Mouse (Mus musculus): ENCODE data around the gene Sema4b. TPM values are rescaled to one million over a fixed set of nuclear protein-coding genes. Genes with fewer than 3 reads are reported as not detected.
A peak's percentile ranks its signal among the peaks of the same experiment; 100 is the strongest.

Gene Sema4b
- polyA plus RNA-seq, 1 experiment from 2014 or later: 12.9 TPM

DNA sequence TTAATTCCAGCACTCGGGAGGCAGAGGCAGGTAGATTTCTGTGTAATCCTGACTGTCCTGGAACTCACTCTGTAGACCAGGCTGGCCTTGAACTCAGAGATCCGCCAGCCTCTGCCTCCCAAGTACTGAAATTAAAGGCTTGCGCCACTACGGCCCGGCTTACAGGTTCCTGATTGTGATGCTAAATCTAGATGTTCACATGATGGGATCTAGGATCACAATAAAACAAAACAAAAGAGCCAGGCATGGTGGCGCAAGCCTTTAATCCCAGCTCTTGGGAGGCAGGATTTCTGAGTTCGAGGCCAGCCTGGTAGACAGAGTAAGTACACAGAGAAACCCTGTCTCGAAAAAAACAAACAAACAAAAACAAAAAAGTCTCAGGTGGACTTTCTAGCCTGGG is 33.9 kb upstream of the Sema4b start:
- H3K9me3 ChIP-seq (ENCODE audit: control insufficient read depth, low read length): no peaks in the 10 kb centered on the region
- no peak overlapping the region for H3K9ac ChIP-seq (ENCODE audit: low read depth, low read length)
- no peak overlapping the region for H3K27ac ChIP-seq (ENCODE audit: low read depth, low read length)
- WGBS: 90% methylated on average over 8 of the region's 8 CpGs
- no peaks in the 10 kb centered on the region for H3K36me3 ChIP-seq (ENCODE audit: control insufficient read depth, insufficient read depth, low read length)
- ATAC-seq (replicated peaks; ENCODE audit: low FRiP score) (no peak), DNase-seq (ENCODE audit: low spot score) (no peak)
- no peak overlapping the region for H3K4me3 ChIP-seq (ENCODE audit: low read depth, low read length)
- H3K4me2 ChIP-seq: no peak overlapping the region
- no peaks in the 10 kb centered on the region for H3K27me3 ChIP-seq (replicated peaks; ENCODE audit: control insufficient read depth, insufficient read depth, low read length)
- H3K4me1 ChIP-seq (replicated peaks; ENCODE audit: control insufficient read depth, insufficient read depth, low read length): peaks cover 16% of the 10 kb centered on the region

DNA sequence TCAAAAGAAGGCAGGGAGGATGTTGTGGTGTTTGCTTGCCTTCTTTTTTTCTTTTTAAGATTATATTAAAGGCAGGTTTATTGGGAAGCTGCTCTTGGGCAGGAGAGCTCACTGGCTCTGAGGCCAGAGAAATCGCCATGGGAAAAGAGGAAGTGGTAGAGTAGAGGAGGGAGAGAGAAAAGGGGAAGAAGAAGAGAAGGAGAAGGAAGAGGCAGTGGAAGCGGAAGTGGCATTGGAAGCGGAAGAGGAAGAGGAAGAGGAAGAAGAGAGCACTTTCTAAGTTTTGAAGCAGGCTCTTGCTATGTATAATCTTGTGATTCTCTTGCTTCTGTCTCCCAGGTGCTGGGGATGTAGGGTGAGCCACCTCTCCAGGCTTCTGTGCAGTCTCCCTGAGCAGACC is 32.0 kb upstream of the Sema4b start:
- no peaks in the 10 kb centered on the region for H3K27me3 ChIP-seq (replicated peaks; ENCODE audit: control insufficient read depth, insufficient read depth, low read length)
- H3K9ac ChIP-seq (ENCODE audit: low read depth, low read length): no peak overlapping the region
- ATAC-seq (replicated peaks; ENCODE audit: low FRiP score) (no peak), DNase-seq (ENCODE audit: low spot score) (no peak)
- no peak overlapping the region for H3K27ac ChIP-seq (ENCODE audit: low read depth, low read length)
- WGBS: 52% methylated on average over 3 of the region's 3 CpGs
- H3K4me3 ChIP-seq (ENCODE audit: low read depth, low read length): no peak overlapping the region
- peaks cover 8% of the 10 kb centered on the region for H3K4me1 ChIP-seq (replicated peaks; ENCODE audit: control insufficient read depth, insufficient read depth, low read length)
- H3K4me2 ChIP-seq: no peak overlapping the region
- no peaks in the 10 kb centered on the region for H3K36me3 ChIP-seq (ENCODE audit: control insufficient read depth, insufficient read depth, low read length)
- no peaks in the 10 kb centered on the region for H3K9me3 ChIP-seq (ENCODE audit: control insufficient read depth, low read length)

DNA sequence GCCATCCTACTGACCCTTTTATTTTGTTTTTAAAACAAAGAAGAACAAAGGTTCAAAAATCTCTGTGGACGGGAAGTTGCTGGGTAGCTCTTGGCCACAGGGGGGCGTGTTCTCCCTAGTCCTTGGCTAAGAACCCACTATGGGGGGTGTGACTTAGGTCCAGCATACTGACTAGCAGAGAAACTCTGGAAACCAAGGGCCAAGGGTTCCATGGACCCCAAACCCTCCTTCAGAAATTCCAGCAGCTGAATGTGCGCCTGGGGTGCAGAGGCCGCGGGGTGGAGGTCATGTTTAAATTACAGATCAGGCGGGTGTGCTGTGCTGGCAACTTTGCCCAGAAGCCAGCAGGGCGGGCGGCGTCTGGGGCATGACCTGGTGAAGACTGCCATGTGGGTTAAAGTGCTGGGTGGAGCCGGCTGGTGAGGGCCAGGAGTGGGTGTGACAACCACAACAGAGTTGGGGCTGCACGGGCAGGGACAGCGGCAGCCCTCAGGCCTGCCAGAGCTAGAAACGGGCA is 29.9 kb upstream of the Sema4b start:
- ATAC-seq (replicated peaks; ENCODE audit: low FRiP score): peak; percentile 50; the same call in 1 of the 2 replicates
- Histone ChIP-seq H3K4me3 (ENCODE audit: low read depth, low read length) (no peak overlapping the region), H3K9me3 (ENCODE audit: control insufficient read depth, low read length) (no peaks in the 10 kb centered on the region), H3K27me3 (replicated peaks; ENCODE audit: control insufficient read depth, insufficient read depth, low read length) (no peaks in the 10 kb centered on the region), H3K36me3 (ENCODE audit: control insufficient read depth, insufficient read depth, low read length) (no peaks in the 10 kb centered on the region), H3K27ac (ENCODE audit: low read depth, low read length) (no peak overlapping the region; the same call in 1 of the 2 replicates), H3K4me2 (0 out of 2 replicates have a peak overlapping the region, but pooled peaks have one; percentile 14), H3K4me1 (replicated peaks; ENCODE audit: control insufficient read depth, insufficient read depth, low read length) (peaks cover 7% of the 10 kb centered on the region), H3K9ac (ENCODE audit: low read depth, low read length) (no peak overlapping the region)
- DNase-seq (ENCODE audit: low spot score): no peak
- WGBS: 53% methylated on average over 13 of the region's 13 CpGs

DNA sequence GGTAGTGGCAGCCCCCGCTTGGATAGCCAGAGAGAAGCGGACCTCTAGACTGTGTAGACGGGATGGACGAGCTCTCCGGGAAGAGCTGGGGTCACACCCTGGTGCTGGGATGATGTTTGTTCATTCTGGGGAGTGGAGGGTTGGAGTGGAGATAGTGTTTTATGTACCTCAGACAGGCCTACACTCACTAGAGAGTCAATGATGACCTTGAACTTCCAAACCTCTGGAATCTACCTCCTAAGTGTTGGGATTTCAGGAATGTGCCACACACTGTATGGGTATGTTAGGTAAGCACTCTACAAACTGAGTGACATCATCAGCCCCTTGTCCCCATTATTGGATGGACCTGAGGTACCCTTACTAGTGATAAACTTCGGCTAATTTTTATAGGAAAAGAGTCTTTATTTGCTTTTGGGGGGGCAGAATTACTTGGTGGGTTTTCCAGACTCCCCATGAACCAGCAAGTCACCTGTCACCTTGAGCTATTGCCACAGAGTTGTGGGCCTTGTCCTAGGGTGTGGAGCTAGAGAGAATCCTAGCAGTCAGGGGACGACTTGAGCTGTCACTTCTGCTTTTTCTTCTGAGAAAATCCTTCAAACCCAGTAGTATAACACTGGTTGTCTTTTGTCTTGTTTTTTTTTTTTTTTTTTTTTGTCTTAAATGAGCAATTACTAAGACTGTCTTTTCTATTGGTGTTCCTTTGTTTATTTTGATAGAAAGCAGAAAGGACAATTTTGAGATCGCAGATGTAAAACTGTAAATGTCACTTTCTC is 28.0 kb upstream of the Sema4b start:
- Histone ChIP-seq H3K9ac (ENCODE audit: low read depth, low read length) (no peak overlapping the region), H3K4me2 (no peak overlapping the region), H3K36me3 (ENCODE audit: control insufficient read depth, insufficient read depth, low read length) (no peaks in the 10 kb centered on the region), H3K27ac (ENCODE audit: low read depth, low read length) (no peak overlapping the region), H3K9me3 (ENCODE audit: control insufficient read depth, low read length) (no peaks in the 10 kb centered on the region), H3K4me3 (ENCODE audit: low read depth, low read length) (no peak overlapping the region), H3K27me3 (replicated peaks; ENCODE audit: control insufficient read depth, insufficient read depth, low read length) (no peaks in the 10 kb centered on the region), H3K4me1 (replicated peaks; ENCODE audit: control insufficient read depth, insufficient read depth, low read length) (peaks cover 7% of the 10 kb centered on the region)
- WGBS: 81% methylated on average over 8 of the region's 8 CpGs
- ATAC-seq (replicated peaks; ENCODE audit: low FRiP score) (no peak), DNase-seq (ENCODE audit: low spot score) (no peak)

DNA sequence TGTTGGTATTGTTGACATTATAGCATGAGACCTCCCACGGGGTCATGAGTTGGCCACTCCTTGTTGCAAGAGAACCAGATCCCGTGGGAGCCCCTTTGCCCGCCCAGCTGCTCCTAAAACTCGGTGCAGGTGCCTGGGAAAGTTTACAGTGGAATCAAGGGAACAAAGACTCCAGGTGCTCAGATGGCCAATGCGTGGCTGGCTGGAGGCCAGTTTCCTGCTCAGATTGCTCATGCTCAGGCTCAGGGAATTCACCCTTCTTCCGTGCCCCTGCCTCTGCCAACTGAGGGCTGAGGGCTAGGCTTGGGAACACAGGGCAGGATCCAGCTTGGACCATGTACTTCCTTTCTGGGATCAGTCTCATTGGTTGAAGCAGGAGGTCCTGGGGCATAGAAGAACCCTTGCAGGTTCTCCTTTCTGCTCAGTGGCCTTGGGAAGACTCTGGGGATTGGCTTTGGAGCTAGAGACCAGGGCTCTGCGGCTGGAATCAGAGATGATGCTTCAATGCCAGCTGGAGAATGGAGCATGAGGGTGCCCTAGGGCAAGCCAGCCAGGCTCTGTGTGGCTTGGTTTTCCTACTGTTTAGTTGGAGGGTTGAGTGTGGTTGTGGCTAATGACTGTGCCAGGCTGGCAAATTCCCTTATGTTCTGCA is 26.2 kb upstream of the Sema4b start:
- H3K27ac ChIP-seq (ENCODE audit: low read depth, low read length): no peak overlapping the region
- WGBS: 80% methylated on average over 7 of the region's 7 CpGs
- H3K4me2 ChIP-seq: no peak overlapping the region
- DNase-seq (ENCODE audit: low spot score): no peak
- H3K27me3 ChIP-seq (replicated peaks; ENCODE audit: control insufficient read depth, insufficient read depth, low read length): no peaks in the 10 kb centered on the region
- no peak overlapping the region for H3K9ac ChIP-seq (ENCODE audit: low read depth, low read length)
- H3K4me1 ChIP-seq (replicated peaks; ENCODE audit: control insufficient read depth, insufficient read depth, low read length): peaks cover 7% of the 10 kb centered on the region
- H3K4me3 ChIP-seq (ENCODE audit: low read depth, low read length): no peak overlapping the region
- H3K9me3 ChIP-seq (ENCODE audit: control insufficient read depth, low read length): no peaks in the 10 kb centered on the region
- H3K36me3 ChIP-seq (ENCODE audit: control insufficient read depth, insufficient read depth, low read length): no peaks in the 10 kb centered on the region
- ATAC-seq (replicated peaks; ENCODE audit: low FRiP score): no peak

DNA sequence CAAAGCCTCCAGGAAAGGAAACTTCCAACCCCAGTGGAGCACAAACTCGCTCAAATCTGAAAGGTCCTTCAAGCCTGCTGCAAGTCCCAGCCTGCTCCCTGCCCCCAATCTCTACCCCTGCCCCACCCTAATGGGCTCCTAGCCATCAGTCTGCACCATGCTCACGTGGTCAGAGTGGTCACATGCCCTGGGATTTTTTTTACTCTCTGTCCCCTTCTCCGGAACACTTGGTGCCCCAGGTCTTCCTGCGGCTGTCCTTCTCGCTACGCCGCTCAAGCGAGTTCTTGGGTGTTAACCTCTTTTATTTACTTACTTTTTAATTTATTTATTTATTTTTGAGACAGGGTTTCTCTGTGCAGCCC is 25.7 kb upstream of the Sema4b start:
- ATAC-seq (replicated peaks; ENCODE audit: low FRiP score) (no peak), DNase-seq (ENCODE audit: low spot score) (no peak)
- Histone ChIP-seq H3K4me2 (no peak overlapping the region), H3K9ac (ENCODE audit: low read depth, low read length) (no peak overlapping the region), H3K9me3 (ENCODE audit: control insufficient read depth, low read length) (no peaks in the 10 kb centered on the region), H3K27me3 (replicated peaks; ENCODE audit: control insufficient read depth, insufficient read depth, low read length) (no peaks in the 10 kb centered on the region), H3K4me3 (ENCODE audit: low read depth, low read length) (no peak overlapping the region), H3K4me1 (replicated peaks; ENCODE audit: control insufficient read depth, insufficient read depth, low read length) (peaks cover 9% of the 10 kb centered on the region), H3K36me3 (ENCODE audit: control insufficient read depth, insufficient read depth, low read length) (no peaks in the 10 kb centered on the region), H3K27ac (ENCODE audit: low read depth, low read length) (no peak overlapping the region)
- 78% methylated on average over 8 of the region's 8 CpGs for WGBS

DNA sequence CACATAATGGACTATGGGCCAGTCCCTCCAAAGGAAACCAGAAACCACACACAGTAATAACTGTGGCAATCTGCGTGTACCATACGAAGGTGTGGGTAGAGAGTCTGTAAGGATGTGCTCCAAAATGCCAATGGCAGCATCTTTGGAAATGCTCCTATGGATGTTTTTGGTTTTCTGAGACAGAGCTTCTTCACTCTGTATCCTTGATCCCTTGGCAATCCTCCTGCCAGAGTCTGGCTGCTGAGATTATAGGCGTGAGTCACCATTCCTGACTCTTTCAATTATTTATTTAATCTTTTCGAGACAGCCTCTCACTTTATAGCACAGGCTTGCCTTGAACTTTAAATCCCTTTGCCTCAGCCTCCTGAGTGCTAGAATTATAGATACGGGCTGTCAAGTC is 21.2 kb upstream of the Sema4b start:
- H3K4me2 ChIP-seq: no peak overlapping the region
- no peaks in the 10 kb centered on the region for H3K9me3 ChIP-seq (ENCODE audit: control insufficient read depth, low read length)
- no peak overlapping the region for H3K9ac ChIP-seq (ENCODE audit: low read depth, low read length)
- ATAC-seq (replicated peaks; ENCODE audit: low FRiP score) (no peak), DNase-seq (ENCODE audit: low spot score) (no peak)
- WGBS: 79% methylated on average over 5 of the region's 5 CpGs
- H3K27me3 ChIP-seq (replicated peaks; ENCODE audit: control insufficient read depth, insufficient read depth, low read length): no peaks in the 10 kb centered on the region
- H3K27ac ChIP-seq (ENCODE audit: low read depth, low read length): no peak overlapping the region
- no peak overlapping the region for H3K4me3 ChIP-seq (ENCODE audit: low read depth, low read length)
- H3K36me3 ChIP-seq (ENCODE audit: control insufficient read depth, insufficient read depth, low read length): no peaks in the 10 kb centered on the region
- peaks cover 12% of the 10 kb centered on the region for H3K4me1 ChIP-seq (replicated peaks; ENCODE audit: control insufficient read depth, insufficient read depth, low read length)

DNA sequence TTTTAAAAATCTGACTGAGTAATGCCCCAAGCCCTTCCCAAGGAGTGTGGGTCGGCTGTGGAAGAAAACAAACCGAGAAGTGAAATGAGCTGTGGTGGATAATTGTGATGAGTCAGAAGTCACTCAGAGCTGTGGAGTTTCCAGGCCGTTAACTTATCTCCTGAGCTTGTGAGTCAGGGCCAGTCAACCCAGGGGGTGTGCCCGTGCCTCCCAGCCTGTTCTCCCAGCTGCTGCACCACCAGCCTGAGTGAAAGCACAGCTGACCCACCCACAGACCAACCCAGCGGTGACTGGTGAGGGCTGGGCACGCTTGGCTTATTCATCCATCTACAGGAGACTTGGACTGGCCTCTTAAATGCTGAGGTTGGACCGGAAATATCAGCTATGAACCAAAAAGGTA is 19.9 kb upstream of the Sema4b start:
- H3K4me2 ChIP-seq: 0 out of 2 replicates have a peak overlapping the region, but pooled peaks have one; percentile 11
- ATAC-seq (replicated peaks; ENCODE audit: low FRiP score): peak; percentile 92
- WGBS: 38% methylated on average over 7 of the region's 7 CpGs

DNA sequence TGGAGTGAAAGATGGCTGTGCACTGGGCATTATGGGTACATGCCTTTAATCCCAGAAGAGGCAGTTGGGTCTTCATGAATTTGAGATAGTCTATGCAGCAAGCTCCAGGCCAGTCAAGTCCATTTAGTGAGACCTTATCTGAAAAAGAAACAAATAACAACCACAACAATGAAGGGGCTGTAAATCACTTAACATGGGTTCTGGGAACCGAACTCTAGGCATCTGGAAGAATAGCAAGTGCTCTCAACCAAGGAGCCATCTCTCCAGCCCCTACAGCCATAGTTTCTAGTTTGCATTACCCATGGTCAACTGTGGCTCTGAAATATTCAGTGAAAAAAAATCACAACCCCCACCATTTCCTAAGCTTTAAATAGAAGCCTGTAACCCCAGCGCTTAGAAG is 16.8 kb upstream of the Sema4b start:
- Histone ChIP-seq H3K27ac (ENCODE audit: low read depth, low read length) (no peak overlapping the region), H3K36me3 (ENCODE audit: control insufficient read depth, insufficient read depth, low read length) (no peaks in the 10 kb centered on the region), H3K4me3 (ENCODE audit: low read depth, low read length) (no peak overlapping the region), H3K4me2 (no peak overlapping the region), H3K9me3 (ENCODE audit: control insufficient read depth, low read length) (no peaks in the 10 kb centered on the region), H3K9ac (ENCODE audit: low read depth, low read length) (no peak overlapping the region), H3K27me3 (replicated peaks; ENCODE audit: control insufficient read depth, insufficient read depth, low read length) (no peaks in the 10 kb centered on the region), H3K4me1 (replicated peaks; ENCODE audit: control insufficient read depth, insufficient read depth, low read length) (peaks cover 15% of the 10 kb centered on the region)
- DNase-seq (ENCODE audit: low spot score) (no peak), ATAC-seq (replicated peaks; ENCODE audit: low FRiP score) (no peak)
- WGBS: 73% methylated on average over 2 of the region's 2 CpGs

More for the DNA sequence above, 19.9 kb upstream of the Sema4b start:
- H3K36me3 ChIP-seq (ENCODE audit: control insufficient read depth, insufficient read depth, low read length): no peaks in the 10 kb centered on the region
- H3K9me3 ChIP-seq (ENCODE audit: control insufficient read depth, low read length): no peaks in the 10 kb centered on the region
- no peak overlapping the region for H3K9ac ChIP-seq (ENCODE audit: low read depth, low read length)
- DNase-seq (ENCODE audit: low spot score): peak; percentile 56
- peaks cover 15% of the 10 kb centered on the region for H3K4me1 ChIP-seq (replicated peaks; ENCODE audit: control insufficient read depth, insufficient read depth, low read length)
- no peaks in the 10 kb centered on the region for H3K27me3 ChIP-seq (replicated peaks; ENCODE audit: control insufficient read depth, insufficient read depth, low read length)
- no peak overlapping the region for H3K4me3 ChIP-seq (ENCODE audit: low read depth, low read length)
- no peak overlapping the region for H3K27ac ChIP-seq (ENCODE audit: low read depth, low read length)
